Mouse (Mus musculus) cerebellum, postnatal 10 days (tissue): ENCODE data around the gene Med21.

Source experiments
- DNase-seq, 2 experiments: peaks; one replicate each; pipeline ENCODE4 v3.0.0; 2021; ENCODE audit warnings: mixed read lengths in 2 of 2

The Med21 gene

DNA sequence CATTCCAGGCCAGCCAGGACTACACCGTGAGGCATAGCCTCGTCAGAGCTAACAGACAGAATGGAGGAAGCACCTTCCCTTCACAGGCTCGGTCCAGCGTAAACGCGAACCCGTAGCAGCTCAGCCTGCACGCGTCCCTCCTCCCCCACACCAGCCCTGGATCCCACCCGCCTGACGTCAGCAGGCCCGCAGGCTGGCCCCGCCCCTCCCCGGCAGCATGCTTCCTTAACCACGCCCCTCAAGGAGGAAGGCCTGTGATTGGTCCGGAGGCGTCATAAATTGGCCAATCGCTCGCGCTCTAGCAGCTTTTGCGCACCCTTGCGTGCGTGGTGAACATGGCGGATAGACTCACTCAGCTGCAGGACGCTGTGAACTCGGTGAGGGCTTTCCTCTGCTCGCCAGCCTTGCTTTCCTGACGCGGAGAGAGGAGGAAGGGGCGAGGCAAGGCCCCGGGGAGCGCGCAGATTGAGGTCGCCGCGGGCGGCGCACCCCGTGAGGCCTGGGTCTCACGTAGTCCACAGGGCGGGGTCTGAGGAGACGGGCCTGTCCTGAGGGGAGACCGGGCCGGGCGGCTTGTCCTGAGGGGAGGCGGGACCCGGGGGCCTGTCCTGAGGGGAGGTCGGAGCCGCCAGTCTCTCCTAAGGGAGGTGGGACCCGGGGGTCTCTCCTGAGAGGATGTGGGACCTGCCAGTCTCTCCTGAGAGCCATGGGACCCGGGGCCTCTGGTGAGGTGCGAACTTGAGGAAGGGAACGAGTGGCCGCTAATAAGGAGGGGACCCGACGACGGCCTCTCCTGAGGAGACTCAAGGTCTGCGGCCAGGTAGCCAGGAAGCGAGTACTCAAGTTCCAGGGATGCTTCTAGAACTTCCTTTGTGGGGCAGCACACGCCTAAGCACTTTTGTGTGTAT is at the start of gene Med21, which contains the start of gene Tm7sf3:
TSS of gene Med21 (plus strand) at position 272 of the 908 bp plus-strand sequence.
TSS of gene Tm7sf3 (minus strand) at position 549 of the 908 bp plus-strand sequence.
- peak; percentile 100 for DNase-seq

DNA sequence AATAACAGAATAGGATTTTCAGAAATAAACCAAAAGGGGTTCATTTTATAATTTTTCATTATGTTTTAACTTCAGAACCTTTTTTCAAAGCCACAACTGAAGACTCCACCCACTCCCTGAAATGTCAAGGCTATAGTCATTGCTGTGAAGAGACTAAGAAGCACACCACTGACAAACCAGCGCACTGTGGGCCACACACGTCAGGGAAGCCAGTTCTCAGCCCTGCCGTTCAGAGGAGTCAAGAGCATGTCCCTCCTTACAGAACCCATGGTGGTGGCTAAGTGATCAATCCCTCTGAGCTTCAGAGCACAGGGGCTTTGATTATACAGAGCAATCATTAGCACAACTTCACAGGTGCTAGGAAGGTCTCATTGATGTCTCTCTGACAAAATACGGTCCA is 39.7 kb upstream of the Med21 start:
- no peak for DNase-seq

DNA sequence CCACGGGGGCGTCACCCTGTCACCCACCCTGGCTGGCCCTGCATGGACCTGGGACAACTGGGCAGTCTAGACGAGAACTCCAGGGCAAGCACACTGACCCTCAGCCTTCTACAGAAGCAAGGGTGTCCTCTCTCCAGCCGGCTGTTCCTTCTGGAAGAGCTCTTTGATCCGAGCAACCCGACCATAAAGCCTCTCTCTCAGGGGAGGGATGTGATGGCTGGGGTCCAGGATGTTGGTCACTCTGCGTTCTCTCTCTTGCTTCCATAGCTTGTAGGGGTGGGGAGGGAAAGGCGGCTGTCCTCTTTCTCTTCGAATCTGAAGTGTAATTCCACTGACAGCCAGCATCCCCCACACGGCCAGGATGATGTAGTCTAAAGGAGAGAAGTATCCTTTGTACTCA is 38.7 kb upstream of the Med21 start:
- DNase-seq = peak; percentile 42 to 50

DNA sequence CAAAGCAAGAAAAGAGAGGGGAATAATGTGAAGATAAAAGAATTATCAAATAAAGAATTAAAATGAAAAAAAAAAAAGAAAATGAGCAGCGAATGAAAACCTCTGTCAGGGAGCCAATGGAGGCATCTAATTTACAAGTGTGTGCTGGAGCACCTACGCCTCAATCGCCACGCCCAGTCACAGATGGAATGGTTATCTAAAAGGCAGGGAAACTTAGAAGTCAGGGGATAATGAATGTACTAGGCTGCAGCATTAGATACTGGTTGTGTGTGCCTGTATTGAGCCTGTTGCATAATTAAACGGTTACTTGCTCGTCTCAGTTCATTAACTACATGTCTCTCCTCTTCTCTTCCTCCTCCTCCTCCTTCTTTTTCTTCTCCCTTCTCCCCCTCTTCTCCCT is 31.0 kb upstream of the Med21 start:
- DNase-seq = no peak

DNA sequence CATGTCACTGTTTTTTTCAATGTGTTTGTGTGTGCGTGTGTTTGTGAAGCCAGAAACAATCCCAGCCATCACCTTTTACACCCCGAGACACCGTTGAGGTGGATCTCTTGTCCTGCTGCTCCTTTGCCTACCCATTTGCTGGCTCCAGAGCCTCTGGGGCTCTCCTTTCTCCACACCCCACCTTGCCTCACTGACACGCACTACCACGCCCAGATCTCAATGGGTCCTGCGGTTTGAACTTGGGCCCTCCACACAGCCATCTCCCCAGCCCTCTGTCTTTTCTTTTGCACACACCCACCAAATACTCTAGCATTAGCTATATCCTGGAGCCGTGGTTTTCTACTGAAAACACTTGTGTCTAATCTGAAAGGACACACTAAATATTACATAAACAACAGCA is 30.4 kb upstream of the Med21 start:
- no peak for DNase-seq

DNA sequence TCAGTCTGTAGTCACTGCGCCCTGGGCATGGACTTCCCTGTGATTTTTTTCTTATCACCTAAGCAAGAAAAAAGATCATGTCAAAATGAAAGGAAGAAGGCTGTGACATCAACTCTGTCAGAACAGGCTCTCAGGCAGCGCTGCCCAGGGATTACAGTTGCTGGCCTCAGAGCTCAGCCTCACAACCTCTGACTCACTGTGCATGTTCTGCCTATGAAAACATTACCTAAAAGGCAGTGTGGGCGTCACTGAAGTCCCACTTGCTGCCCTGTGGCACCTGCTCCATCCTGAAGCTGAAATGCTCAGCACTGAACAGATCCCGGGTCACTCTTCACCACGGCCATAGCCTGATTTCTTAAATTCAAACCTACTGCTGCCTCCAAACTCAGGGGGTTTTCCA is 29.6 kb upstream of the Med21 start:
- no peak for DNase-seq

DNA sequence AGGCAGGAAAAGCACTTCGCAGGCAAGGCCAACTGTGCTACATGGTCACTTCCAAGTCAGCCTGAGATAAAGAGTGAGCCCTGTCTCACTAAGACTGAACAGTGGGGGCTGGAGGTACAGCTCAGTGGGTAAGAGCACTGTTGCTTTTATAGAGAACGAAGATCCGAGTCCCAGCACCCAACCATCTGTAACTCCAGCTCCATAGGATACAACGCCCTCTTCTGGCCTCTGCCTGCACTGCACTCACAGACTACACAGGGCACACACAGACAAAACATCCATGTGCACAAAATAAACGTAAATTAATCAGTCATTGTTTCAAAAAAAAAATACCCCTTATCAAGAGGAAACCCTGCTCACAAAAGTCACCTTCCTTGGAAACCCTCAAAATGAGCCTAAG is 28.4 kb upstream of the Med21 start:
- no peak for DNase-seq

DNA sequence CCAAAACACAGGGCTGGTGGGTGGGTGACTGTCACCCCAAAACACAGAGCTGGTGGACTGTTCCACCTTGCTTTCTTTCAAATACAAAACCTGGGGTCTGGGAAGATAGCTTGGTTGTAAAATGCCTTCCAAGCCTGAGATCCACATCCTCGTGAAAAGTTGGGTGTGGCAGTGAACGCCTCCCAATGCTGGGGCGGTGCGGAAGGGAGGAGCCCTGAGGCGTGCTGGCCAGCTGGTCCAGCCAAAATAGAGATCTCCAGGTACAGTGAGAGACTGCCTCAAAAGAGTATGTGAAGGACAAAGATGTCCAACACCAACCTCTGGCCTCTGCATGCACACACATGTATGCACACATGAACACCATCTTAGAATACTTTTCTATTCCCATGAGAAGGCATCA is 27.8 kb upstream of the Med21 start:
- DNase-seq = no peak

DNA sequence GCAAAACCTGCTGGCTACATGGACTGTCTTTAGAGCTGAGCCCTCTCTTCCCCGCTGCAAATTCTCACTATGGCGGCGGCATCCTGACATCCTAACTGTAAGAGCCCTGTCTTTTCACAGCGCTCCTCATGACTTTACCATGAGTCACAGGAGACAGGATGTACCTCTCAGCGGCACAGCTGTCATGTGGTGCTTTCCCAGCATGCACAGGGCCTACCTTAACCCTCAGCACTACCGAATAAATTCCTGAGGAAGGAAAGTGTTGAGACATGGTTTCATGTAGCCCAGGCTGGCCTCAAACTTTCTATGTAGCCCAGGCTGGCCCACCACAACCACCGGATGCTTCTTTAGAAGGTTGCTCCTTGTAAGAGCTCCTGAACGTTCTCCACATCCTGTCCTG is 26.5 kb upstream of the Med21 start:
- DNase-seq = no peak

DNA sequence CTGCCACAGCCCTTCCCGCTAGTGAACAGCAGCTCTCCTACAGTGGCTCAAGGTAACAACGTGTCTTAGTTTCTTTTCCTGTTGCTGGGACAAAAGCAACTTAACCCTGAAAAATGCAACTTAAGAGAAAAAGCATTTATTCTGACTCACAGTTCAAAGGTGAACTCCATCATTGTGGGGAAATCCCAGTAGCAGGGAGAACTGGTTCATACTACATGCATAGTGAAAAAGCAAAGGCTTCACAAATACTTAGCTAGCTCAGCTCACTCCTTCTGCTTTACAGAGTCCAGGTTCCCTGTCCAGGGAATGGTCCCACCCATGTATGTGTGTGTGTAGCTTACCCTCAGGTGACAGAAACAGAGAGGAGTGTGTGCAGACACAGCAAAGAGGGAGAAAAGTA is 25.7 kb upstream of the Med21 start:
- no peak for DNase-seq

DNA sequence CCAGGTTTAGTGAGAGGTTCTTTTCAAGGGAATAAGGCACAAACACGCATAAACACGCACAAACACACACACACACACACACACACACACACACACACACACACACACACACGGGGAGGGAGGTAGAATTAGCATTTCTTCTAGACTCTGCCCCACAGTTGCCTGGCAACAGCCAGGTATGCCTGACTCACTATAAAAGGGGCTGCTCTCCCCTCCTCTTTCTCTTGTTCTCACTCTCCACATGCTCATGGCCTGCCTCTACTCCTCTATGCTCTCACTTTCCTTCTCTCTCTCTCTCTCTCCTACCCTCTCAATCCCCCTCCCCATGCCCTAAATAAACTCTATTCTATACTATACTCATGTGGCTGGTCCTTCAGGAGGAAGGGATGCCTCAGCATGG is 14.2 kb upstream of the Med21 start:
- no peak for DNase-seq

DNA sequence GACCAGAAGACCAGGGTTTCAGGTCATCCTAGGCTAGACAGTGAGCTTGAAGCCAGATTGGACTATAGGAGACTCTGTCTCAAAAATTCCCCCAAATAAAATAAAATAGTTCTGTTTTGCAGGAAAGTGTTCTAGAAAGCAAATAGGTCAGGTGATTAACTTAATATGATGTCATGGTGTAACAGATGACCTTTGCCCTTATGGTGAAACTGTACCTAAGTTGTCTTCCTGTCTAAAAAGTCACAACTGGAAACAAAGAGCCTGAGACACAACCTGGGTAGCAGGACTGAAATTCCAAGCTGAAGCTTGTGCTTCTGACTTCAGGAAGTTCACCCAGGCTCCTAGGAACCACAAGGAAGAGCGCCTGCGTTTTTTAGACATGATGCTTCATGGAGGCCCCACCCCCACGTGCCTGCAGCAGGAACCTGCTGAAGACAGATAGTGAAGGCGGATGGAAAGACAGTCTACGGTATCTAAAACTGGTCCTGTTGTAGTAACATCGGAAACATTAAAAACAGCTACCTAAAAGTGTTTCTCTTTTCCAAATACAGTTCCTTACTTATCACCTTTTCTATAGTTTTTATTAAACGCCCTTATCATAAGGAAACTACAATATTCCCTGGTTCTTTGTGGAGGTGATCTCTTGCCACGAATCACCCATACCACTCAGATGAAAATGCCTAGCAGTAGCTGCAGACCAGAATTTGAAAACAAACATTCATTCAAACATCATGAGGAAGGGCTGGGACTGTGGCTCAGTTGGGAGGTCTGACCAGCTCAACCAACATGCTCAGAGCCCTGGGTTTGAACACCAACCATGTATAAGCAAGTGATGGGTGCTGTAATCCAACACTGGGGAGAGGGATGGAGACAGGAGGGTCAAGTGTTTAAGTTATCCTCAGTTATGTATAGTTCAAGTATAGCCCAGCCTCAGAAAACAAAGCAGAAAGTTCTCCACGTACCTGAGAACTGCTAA is 12.3 kb upstream of the Med21 start:
- DNase-seq = no peak

DNA sequence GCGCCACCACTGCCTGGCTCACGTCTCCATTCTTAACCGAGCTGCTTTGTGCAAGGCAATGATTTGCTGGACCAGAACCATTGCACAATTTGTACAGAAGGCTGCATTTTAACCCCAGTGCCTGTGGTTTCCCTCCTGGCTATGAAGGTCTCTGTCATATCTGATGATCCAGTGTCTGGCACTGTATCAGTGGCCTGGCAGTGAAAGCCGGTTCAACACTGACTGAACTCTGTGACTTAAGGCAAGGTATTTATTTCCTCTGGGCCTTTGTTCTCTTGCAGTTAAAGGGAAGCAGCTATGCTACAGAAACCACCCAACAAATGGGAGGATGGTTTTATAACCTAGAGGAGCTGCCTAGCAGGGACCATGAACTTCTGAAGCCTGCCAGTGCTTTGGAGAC is 11.4 kb upstream of the Med21 start:
- DNase-seq = no peak

DNA sequence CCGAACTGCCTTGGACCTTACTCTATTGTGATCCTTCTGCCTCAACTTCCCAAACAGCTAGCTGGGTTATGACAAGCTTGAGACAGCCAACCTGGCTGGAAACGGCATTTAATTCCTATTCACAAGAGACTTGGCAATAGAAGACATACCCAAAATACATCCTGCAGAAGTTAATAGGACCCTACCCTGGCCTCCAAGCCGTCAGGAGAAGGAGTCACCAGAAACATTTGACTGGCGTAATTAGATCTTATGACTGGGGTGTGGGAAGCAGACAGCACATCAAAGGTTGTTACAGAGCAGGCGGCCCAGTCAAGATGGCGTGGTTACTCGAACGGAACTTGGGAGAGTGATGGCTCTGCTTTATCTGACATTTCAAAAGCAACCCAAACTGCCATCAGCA is 10.5 kb upstream of the Med21 start:
- no peak for DNase-seq

DNA sequence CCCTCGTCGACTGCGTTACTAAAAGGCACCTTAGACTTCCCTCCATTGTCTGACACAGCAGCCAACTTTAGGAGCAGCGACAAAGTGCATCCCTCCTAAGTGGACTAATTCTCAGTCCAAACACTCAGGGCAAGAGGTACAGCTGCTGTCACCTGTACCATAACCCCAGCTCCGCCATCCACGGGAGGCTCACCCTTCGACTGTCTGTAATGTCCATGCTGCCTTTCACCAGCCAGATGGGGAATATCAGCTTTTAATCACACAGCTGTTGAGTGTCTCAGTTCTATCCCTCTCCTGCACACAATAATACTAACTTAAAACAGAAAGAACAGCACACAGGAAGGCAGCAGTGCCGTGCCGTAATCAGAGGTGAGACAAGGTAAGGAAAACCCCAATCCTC is 9.9 kb upstream of the Med21 start:
- DNase-seq = no peak

DNA sequence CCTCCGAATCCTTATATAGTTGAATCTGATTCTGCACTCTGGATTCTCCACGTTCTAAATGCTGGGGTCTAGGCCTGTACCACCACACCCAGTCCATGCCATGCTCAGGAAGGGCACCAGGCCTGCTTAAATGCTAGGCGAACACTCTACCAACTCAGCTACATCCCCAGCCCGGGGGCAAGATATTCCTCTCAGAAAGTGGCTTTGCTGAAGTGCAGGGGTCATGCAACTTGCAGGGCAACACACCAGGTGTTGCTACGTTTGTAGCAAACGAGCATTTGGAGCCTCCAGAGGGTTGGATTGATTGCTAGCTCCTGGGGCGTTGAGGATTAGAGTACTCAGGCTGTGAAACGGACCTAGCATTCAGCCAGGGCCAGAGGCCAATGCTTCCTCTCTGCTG is 9.2 kb upstream of the Med21 start:
- peak; percentile 30 to 33 for DNase-seq

DNA sequence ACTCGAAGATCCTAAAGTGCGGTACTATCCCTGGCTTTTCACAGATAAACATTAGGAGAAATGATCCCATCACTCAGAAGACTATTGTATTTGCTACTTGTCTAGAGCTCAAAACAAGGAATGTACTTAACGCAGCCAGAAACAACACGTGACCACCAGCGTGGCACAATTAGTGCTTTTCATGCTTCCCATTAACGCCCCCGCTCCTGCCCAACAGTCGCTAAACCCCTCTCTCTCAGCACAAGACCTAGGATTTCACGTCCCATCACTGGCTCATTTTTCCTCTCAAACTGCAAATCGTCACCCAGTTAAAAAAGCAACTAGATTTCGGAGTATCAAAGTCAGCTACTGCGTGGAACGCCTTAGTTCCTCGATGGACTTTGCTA is 8.7 kb upstream of the Med21 start:
- DNase-seq = peak; percentile 50

DNA sequence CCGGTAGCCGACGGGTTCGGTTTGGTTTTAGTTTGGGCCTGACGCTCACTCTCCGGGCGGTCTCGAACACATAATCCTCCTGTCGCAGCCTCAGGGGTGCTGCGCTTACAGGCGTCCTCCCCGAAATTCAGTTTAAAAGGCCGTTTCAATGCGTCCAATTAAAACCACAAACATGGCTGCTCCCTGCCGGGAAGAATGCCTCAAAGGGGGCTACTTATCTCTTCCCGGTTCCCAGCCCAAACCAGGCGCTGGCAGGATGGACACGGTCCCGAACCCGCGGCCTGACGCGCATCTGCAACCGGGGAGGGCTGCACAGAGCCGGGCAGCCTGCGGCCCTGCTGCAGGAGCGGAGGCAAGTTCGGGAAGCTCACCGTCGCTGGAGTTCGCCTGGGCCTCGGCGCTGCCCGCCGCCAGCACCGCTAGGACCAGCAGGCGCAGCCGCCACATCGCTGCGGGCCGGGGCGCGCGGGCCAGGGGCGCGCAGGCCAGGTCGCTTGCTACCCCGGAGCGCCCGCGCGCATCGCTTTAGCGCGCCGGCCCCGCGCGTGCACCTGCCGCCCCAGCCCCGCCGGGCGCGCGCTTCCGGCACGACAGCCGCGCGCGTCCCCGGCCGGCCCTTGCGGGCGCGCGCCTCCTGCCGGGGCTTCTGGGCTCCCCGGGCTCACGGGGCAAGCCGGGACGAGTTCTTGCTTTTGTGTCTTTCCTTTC is 8.2 kb upstream of the Med21 start:
- peak; percentile 82 to 88 for DNase-seq

DNA sequence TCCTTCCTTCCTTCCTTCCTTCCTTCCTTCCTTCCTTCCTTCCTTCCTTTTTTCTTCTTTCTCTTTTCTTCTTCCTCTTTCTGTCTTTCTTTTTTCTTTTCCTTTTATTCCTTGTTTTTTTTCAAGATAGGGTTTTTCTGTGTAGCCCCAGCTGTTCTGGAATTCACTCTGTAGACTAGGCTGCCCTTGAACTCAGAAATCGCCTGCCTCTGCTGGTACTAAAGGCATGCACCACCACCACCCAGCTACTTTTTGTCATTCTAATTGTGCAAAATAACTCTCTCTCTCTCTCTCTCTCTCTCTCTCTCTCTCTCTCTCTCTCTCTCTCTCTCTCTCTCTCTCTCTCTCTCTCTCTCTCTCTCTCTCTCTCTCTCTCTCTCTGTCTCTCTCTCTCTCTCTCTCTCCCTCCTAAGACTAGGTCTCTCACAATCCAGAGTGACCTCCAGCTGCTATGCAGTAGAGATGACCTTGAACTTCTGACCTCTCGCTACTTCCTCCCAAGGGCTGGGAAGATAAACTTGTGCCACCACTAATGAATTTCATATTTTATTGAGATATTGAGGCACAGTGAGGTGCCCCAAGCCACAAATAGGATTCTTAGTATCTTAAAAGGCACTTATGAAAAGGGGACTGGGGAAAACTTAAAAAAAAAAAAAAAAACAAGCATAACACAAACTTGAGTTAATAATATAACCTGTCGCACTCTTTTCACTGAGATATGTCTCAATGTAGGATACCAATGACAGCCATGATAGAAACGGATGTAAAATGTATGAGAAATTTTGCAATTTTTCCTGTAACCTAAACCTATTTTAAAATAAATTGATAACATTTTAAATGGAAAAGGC is 7.4 kb upstream of the Med21 start:
- DNase-seq = no peak

DNA sequence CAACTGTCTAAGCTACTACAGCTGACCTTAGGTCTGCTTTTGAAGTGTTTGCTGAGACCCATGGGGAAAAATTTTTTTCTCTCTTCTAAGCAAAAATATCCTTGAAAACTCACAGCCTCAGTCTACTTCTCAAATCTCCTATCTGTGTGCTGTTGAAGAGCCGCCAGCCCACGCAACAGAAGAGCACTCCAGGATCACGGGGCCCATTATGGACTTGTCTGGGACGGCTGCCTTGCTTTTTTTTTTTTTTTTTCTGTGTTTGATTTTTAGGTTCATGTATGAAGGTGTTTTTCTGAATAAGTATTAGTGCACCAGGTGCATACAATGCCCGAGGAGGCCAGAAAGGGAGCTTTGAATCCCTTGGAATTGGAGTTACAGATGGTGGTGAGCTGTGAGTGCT is 5.9 kb upstream of the Med21 start:
- DNase-seq = no peak

DNA sequence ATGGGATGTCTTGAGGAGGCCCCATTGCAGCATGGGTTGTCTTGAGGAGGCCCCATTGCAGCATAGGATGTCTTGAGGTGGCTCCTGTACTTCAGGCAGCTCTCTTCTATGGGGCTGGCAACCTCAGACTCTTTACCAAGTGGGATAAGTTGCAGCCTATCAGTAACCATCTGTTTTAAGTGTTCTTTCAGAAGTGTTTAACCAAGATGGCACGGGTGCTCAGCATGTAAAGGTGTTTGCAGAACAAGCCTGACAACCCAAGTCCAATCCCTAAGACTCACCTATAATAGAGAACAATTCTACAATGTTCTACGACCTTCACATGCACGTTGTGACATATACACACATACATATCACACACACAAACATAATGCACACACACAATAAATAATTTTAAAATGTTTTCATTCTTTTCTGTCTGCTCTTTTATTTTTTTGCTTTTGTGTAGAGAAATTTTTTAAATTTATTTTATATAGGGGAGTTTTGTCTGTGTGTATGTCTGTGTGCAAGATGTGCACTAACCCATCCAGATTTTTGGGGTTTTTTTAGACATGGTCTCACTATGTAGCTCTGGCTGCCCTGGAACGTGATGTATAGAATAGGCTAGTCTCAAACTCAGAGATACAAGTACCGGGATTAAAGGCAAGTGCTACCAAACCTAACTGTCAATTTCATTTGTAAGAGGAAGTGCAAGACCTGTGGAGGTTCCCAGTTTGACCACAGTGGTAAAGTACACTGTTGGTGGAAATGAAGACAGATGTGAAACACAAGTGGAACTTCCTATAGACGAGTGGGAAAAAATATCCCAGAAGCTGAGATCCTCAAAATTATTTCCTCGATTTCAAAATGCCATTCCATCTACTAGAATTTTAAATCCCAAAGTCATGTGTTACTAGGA is 2.0 kb upstream of the Med21 start:
- no peak for DNase-seq
